Mouse (Mus musculus) activated CD4-positive, CD25-positive, alpha-beta regulatory T cell (primary cell): Measurements from ENCODE around the gene Gm15262. TPM values are rescaled to one million over a fixed set of nuclear protein-coding genes. Genes with fewer than 3 reads are reported as not detected.

Experiments
- polyA plus RNA-seq, 2 experiments: library from polyadenylated mRNA; unstranded; fragments of 100-300 nt; shearing (Covaris generic); gene quantifications; one replicate each; pipeline ENCODE4 v1.2.1; 2017

Gm15262 gene
- not detected for polyA plus RNA-seq

DNA sequence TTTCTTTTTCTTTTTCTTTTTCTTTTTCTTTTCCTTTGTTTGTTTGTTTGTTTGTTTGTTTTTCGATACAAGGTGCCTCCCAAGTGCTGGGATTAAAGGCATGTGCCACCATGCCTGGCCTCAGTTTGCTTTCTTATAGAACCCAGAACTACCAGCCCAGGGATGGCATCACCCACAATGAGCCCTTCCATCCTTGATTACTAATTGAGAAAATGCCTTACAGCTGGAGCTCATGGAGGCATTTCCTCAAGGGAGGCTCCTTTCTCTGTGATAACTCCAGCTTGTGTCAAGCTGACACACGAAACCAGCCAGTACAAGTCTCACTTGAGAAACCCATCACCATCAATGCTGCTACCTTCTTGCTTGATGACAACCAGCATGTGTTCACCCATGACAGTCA lies at the start of gene Gm15262:
Gm15262 (plus strand) TSS at position 301 of the 400 bp plus-strand sequence.

Other genes with a start within 250 kb of the Gm15262 start
- gene Scml2, start 170.3 kb upstream of the Gm15262 start, polyA plus RNA-seq, result under 1 TPM in 1 of 2 experiments, not detected in 1; 0.70 TPM